Mouse (Mus musculus): ENCODE results near the gene Nlgn1. TPM values are rescaled to one million over a fixed set of nuclear protein-coding genes. Genes with fewer than 3 reads are reported as not detected.
A peak's percentile ranks its signal among the peaks of the same experiment; 100 is the strongest.

Nlgn1 gene
- polyA plus RNA-seq, 1 experiment from 2014 or later = 24.7 TPM

GRCm38 (mm10) chr3:26297869-26298268 is 34.4 kb downstream of the Nlgn1 start:
- ATAC-seq (ENCODE audit: low FRiP score, low read depth) = no peak
- no peaks in the 10 kb centered on the region for H3K9me3 ChIP-seq
- no peaks in the 10 kb centered on the region for H3K36me3 ChIP-seq
- H3K4me3 ChIP-seq = no peak overlapping the region
- WGBS = 36% methylated on average over 5 of the region's 5 CpGs
- no peak overlapping the region for H3K27ac ChIP-seq (replicated peaks)
- no peaks in the 10 kb centered on the region for H3K27me3 ChIP-seq
- no peak overlapping the region for H3K4me2 ChIP-seq
- H3K4me1 ChIP-seq (replicated peaks) = no peaks in the 10 kb centered on the region
- H3K9ac ChIP-seq = no peak overlapping the region

DNA sequence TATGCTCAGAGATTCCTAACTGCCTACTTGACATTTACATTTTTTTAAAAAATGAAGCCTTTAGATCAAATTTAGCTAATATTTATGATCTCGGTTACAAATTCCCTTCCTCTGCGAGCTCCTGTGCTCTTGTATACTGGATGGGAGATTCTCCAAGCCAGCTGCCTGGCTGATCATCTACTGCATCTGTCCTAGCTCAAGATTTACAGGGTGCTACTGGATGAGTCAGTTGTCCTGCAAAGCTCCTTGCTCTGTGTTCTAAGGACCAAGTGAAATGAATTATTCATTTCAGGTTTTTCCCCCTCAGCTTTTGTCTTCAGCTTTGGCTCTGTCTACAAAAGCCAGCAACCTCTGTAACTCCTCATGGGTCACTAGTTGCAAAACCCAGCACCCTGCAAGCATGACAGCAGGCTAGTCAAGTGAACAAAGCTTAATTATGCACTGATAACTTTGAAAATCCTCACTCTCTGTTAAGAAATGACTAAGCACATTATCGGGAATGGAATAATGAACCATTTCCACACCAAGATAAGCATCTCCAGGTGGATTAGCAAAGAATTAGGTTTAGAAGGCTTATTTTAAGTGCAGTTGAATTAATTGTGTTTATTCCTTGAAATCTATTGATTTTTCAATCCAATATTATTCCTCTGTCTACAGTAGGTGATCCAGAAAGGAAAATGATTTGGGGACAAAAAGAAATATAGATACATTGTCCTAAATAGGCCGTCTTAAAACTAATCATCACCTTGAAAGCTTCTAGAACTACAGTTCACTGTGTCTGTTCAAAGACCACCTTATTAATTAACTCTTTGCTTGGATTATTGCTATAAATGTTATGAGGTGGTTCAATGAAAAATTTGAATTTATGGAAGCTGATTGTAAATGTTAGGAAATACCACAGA is 61.1 kb downstream of the Nlgn1 start:
- Histone ChIP-seq H3K27me3 (no peaks in the 10 kb centered on the region), H3K4me2 (no peak overlapping the region), H3K36me3 (no peaks in the 10 kb centered on the region), H3K4me1 (replicated peaks) (peaks cover 5% of the 10 kb centered on the region; the same call in 1 of the 2 replicates), H3K9ac (no peak overlapping the region), H3K4me3 (no peak overlapping the region), H3K9me3 (no peaks in the 10 kb centered on the region), H3K27ac (replicated peaks) (no peak overlapping the region)
- no peak for ATAC-seq (ENCODE audit: low FRiP score, low read depth)
- 36% methylated on average over 4 of the region's 4 CpGs for WGBS

- Histone ChIP-seq H3K36me3 (no peaks in the 10 kb centered on the region), H3K27ac (replicated peaks) (no peak overlapping the region), H3K9ac (no peak overlapping the region), H3K27me3 (no peaks in the 10 kb centered on the region), H3K9me3 (no peaks in the 10 kb centered on the region), H3K4me3 (no peak overlapping the region), H3K4me2 (no peak overlapping the region), H3K4me1 (replicated peaks) (no peaks in the 10 kb centered on the region)
- ATAC-seq (ENCODE audit: low FRiP score, low read depth) = no peak
- 73% methylated on average over 7 of the region's 7 CpGs for WGBS
Measured at GRCm38 (mm10) chr3:26246564-26246963, 85.7 kb downstream of the Nlgn1 start.

DNA sequence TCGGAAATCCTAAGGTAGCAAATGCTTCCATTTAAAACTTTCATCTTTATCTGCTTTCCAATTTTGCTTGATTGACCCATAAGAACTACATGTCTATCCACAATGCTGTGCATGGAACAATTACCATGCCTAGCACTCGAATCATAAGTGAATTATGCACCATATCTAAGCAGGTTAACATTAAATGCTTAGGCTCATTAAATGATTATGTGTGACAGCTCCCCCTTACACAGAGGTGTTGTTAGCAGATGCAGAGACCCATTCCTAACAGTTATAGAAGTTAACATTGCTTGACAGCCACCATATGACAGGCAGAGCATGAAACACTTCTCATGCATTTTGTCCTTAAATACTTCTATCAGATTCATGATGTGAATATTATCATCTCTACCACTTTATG is 89.0 kb downstream of the Nlgn1 start:
- no peak overlapping the region for H3K4me3 ChIP-seq
- H3K27me3 ChIP-seq = no peaks in the 10 kb centered on the region
- no peak for ATAC-seq (ENCODE audit: low FRiP score, low read depth)
- H3K4me2 ChIP-seq = no peak overlapping the region
- no peaks in the 10 kb centered on the region for H3K9me3 ChIP-seq
- H3K36me3 ChIP-seq = no peaks in the 10 kb centered on the region
- no peak overlapping the region for H3K9ac ChIP-seq
- WGBS = 71% methylated on average over 2 of the region's 2 CpGs
- H3K27ac ChIP-seq (replicated peaks) = no peak overlapping the region
- no peaks in the 10 kb centered on the region for H3K4me1 ChIP-seq (replicated peaks)

DNA sequence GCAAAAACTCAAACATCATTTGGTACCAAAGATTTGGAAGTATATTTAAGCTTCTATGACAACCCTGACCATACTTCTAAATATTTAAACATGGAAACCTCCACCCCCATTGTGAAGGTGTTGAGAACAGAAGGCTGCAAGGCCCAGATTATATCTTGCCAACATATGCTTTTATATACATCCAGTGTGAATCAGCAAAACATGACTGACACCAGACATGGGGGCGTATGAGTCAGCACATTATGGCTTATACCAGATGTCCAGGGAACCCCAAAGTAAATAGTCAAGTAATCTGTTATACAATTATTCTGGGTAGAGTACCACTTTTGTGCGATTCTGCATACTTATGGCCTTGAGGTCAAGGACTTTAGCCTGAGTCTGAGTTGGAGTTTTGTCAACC is 102.3 kb downstream of the Nlgn1 start:
- WGBS = 89% methylated on average over 2 of the region's 2 CpGs
- no peak for ATAC-seq (ENCODE audit: low FRiP score, low read depth)

DNA sequence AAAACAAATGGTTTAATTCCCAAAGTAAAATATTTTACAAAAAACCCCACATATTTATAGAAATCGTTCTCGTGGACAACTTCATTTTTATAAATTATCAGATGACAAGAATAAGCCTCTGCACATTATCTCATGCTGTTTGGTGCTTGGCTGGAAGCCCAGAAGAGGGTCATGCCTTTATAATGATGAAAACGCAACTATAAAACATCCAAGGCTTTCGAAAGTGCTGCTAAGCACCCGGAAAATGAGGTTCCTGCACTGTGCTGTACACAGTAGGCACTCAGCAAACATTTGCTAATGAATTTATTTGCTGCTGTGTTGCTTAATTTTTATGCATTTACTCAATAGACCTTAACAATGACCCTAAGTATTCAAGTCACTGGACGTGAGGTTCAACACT is 103.4 kb downstream of the Nlgn1 start:
- Histone ChIP-seq H3K4me3 (no peak overlapping the region), H3K27me3 (no peaks in the 10 kb centered on the region), H3K27ac (replicated peaks) (no peak overlapping the region), H3K4me1 (replicated peaks) (0 out of 2 replicates have a peak, but pooled peaks cover 2% of the 10 kb centered on the region), H3K4me2 (no peak overlapping the region), H3K36me3 (no peaks in the 10 kb centered on the region), H3K9ac (no peak overlapping the region), H3K9me3 (no peaks in the 10 kb centered on the region)
- peak; percentile 48; the same call in 1 of the 2 replicates for ATAC-seq (ENCODE audit: low FRiP score, low read depth)
- 39% methylated on average over 6 of the region's 6 CpGs for WGBS

More for the DNA sequence above, 102.3 kb downstream of the Nlgn1 start:
- Histone ChIP-seq H3K4me1 (replicated peaks) (0 out of 2 replicates have a peak, but pooled peaks cover 2% of the 10 kb centered on the region), H3K27me3 (no peaks in the 10 kb centered on the region), H3K9ac (no peak overlapping the region), H3K27ac (replicated peaks) (no peak overlapping the region), H3K4me3 (no peak overlapping the region), H3K9me3 (no peaks in the 10 kb centered on the region), H3K36me3 (no peaks in the 10 kb centered on the region), H3K4me2 (no peak overlapping the region)

GRCm38 (mm10) chr3:26228172-26228781 is 104.0 kb downstream of the Nlgn1 start:
- H3K4me2 ChIP-seq = no peak overlapping the region
- H3K27ac ChIP-seq (replicated peaks) = no peak overlapping the region
- 57% methylated on average over 4 of the region's 4 CpGs for WGBS
- no peaks in the 10 kb centered on the region for H3K36me3 ChIP-seq
- H3K27me3 ChIP-seq = no peaks in the 10 kb centered on the region
- H3K4me3 ChIP-seq = no peak overlapping the region
- no peak overlapping the region for H3K9ac ChIP-seq
- no peaks in the 10 kb centered on the region for H3K9me3 ChIP-seq
- ATAC-seq (ENCODE audit: low FRiP score, low read depth) = no peak
- 0 out of 2 replicates have a peak, but pooled peaks cover 2% of the 10 kb centered on the region for H3K4me1 ChIP-seq (replicated peaks)

DNA sequence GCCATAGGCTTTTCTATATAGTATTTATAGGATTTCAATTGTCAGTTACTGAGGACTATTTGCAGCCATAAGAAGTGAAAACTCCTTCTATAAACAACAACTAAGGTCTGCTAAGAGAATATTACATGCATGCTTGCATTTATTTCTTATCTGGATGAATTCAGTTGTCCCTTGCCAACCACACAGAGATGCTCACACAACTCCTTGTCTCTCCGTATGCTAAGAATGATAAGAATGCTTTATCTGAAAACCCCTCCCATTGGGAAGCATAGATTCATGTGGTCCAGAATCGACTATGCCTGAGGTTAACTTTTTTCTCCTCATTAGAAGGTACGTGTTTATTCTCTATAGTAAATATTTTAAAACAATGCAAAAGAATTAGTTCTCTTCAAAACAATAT is 108.8 kb downstream of the Nlgn1 start:
- 88% methylated on average over 3 of the region's 3 CpGs for WGBS
- H3K36me3 ChIP-seq = no peaks in the 10 kb centered on the region
- H3K9me3 ChIP-seq = no peaks in the 10 kb centered on the region
- ATAC-seq (ENCODE audit: low FRiP score, low read depth) = no peak
- no peak overlapping the region for H3K27ac ChIP-seq (replicated peaks)
- no peak overlapping the region for H3K9ac ChIP-seq
- H3K4me2 ChIP-seq = no peak overlapping the region
- H3K4me1 ChIP-seq (replicated peaks) = no peaks in the 10 kb centered on the region
- no peak overlapping the region for H3K4me3 ChIP-seq
- H3K27me3 ChIP-seq = no peaks in the 10 kb centered on the region

- no peak overlapping the region for H3K9ac ChIP-seq
- no peak overlapping the region for H3K4me3 ChIP-seq
- no peak overlapping the region for H3K4me2 ChIP-seq
- WGBS = 34% methylated on average over 5 of the region's 5 CpGs
- H3K4me1 ChIP-seq (replicated peaks) = no peaks in the 10 kb centered on the region
- H3K27me3 ChIP-seq = no peaks in the 10 kb centered on the region
- no peaks in the 10 kb centered on the region for H3K9me3 ChIP-seq
- no peak for ATAC-seq (ENCODE audit: low FRiP score, low read depth)
- no peaks in the 10 kb centered on the region for H3K36me3 ChIP-seq
- no peak overlapping the region for H3K27ac ChIP-seq (replicated peaks)
Measured at GRCm38 (mm10) chr3:26216231-26216630, 116.0 kb downstream of the Nlgn1 start.

- Histone ChIP-seq H3K9ac (no peak overlapping the region), H3K4me2 (no peak overlapping the region), H3K4me1 (replicated peaks) (no peaks in the 10 kb centered on the region), H3K9me3 (no peaks in the 10 kb centered on the region), H3K27me3 (no peaks in the 10 kb centered on the region), H3K36me3 (no peaks in the 10 kb centered on the region), H3K4me3 (no peak overlapping the region), H3K27ac (replicated peaks) (no peak overlapping the region)
- WGBS = 96% methylated on average over 3 of the region's 3 CpGs
- ATAC-seq (ENCODE audit: low FRiP score, low read depth) = no peak
Measured at GRCm38 (mm10) chr3:26202702-26203101, 129.6 kb downstream of the Nlgn1 start.

DNA sequence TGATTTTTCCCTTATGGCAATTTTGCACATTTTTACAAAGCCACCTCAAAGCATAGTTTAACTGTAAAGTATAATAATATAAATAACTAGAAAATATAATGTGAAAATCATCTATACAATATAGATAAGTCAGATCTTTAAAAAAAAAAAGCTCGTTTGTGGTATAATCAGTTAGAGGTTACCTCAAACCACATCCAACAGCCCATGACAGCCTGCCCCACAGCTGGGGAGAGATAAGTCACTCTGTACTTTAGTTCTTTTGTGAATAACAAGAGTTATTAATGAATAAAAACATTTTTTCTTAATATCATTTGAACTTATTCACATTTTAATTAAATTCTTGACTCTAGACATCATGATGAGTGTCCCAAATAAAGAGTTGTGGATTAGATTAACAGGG is 130.8 kb downstream of the Nlgn1 start:
- no peaks in the 10 kb centered on the region for H3K9me3 ChIP-seq
- no peaks in the 10 kb centered on the region for H3K4me1 ChIP-seq (replicated peaks)
- H3K9ac ChIP-seq = no peak overlapping the region
- ATAC-seq (ENCODE audit: low FRiP score, low read depth) = no peak
- no peak overlapping the region for H3K27ac ChIP-seq (replicated peaks)
- no peaks in the 10 kb centered on the region for H3K27me3 ChIP-seq
- no peak overlapping the region for H3K4me3 ChIP-seq
- no peak overlapping the region for H3K4me2 ChIP-seq
- no peaks in the 10 kb centered on the region for H3K36me3 ChIP-seq
- WGBS = 70% methylated on average over 1 of the region's 1 CpGs

- Histone ChIP-seq H3K4me2 (no peak overlapping the region), H3K4me3 (no peak overlapping the region), H3K9me3 (no peaks in the 10 kb centered on the region), H3K9ac (no peak overlapping the region), H3K36me3 (no peaks in the 10 kb centered on the region), H3K27ac (replicated peaks) (no peak overlapping the region), H3K4me1 (replicated peaks) (no peaks in the 10 kb centered on the region), H3K27me3 (no peaks in the 10 kb centered on the region)
- WGBS = 88% methylated on average over 2 of the region's 2 CpGs
- ATAC-seq (ENCODE audit: low FRiP score, low read depth) = no peak
Measured at GRCm38 (mm10) chr3:26194970-26195369, 137.3 kb downstream of the Nlgn1 start.
